Mouse (Mus musculus) megakaryocyte, embryonic 14.5 days (primary cell): ENCODE results near the gene Gpatch2l. TPM values are rescaled to one million over a fixed set of nuclear protein-coding genes. Genes with fewer than 3 reads are reported as not detected.
A peak's percentile ranks its signal among the peaks of the same experiment; 100 is the strongest.

ENCODE experiments used
- H3K27me3 ChIP-seq: replicated peaks from 2 replicates; pipeline ENCODE3; 2012; ENCODE audit warnings: inconsistent platforms
- H3K36me3 ChIP-seq: replicated peaks from 2 replicates; pipeline ENCODE3; 2012; ENCODE audit warnings: low read length, inconsistent platforms, mixed read lengths
- H3K4me1 ChIP-seq: 2 replicates; pipeline ENCODE4 v1.6.1; 2012; ENCODE audit warnings: inconsistent platforms
- H3K4me3 ChIP-seq: replicated peaks from 2 replicates; pipeline ENCODE3; 2012; ENCODE audit warnings: moderate library complexity, mild to moderate bottlenecking, inconsistent platforms
- H3K9me3 ChIP-seq: 2 replicates; pipeline ENCODE4 v1.6.1; 2012; ENCODE audit warnings: inconsistent platforms
- FLI1 ChIP-seq: IDR thresholded peaks from 2 replicates; pipeline ENCODE4 v1.6.1; 2012; ENCODE audit warnings: low read length, inconsistent platforms, mixed read lengths
- GATA1 ChIP-seq: IDR thresholded peaks from 3 replicates; pipeline ENCODE4 v1.6.1; 2012; ENCODE audit warnings: mixed read lengths, low read length, inconsistent platforms, borderline replicate concordance
- polyA plus RNA-seq: library from polyadenylated mRNA; stranded (reverse); fragments of >175 nt; gene quantifications from 2 replicates; pipeline ENCODE4 v1.2.3, GENCODE M21; 2012; ENCODE audit warnings: low replicate concordance; ENCODE audit not compliant: insufficient read depth

Gene Gpatch2l
- 2.9 TPM in 1 of 2 replicates, not detected in the other for polyA plus RNA-seq

GRCm38 (mm10) chr12:86241604-86242536, at the start of gene Gpatch2l:
Gpatch2l (plus strand) TSS chr12:86241858.
- TF ChIP-seq GATA1 = no peak
- TF ChIP-seq FLI1 = peak; percentile 99
- H3K27me3 ChIP-seq = peaks cover 2% of the 10 kb centered on the region
- peaks cover 45% of the 10 kb centered on the region for H3K4me1 ChIP-seq
- H3K4me3 ChIP-seq = peak within 1 kb of the TSS; percentile 96
- peaks cover 30% of the 10 kb centered on the region for H3K36me3 ChIP-seq
- no peaks in the 10 kb centered on the region; the same call in 1 of the 2 replicates for H3K9me3 ChIP-seq

- no peaks in the 10 kb centered on the region for H3K36me3 ChIP-seq
- peaks cover 12% of the 10 kb centered on the region for H3K4me1 ChIP-seq
- TF ChIP-seq GATA1 (no peak), FLI1 (no peak)
- peaks cover 19% of the 10 kb centered on the region for H3K27me3 ChIP-seq
- H3K9me3 ChIP-seq = peaks cover 5% of the 10 kb centered on the region; the same call in 1 of the 2 replicates
- H3K4me3 ChIP-seq = no peak overlapping the region
Measured at GRCm38 (mm10) chr12:86192036-86192449, 49.6 kb upstream of the Gpatch2l start.

GRCm38 (mm10) chr12:86196944-86197343, 44.7 kb upstream of the Gpatch2l start:
- H3K27me3 ChIP-seq = no peaks in the 10 kb centered on the region
- H3K4me1 ChIP-seq = no peaks in the 10 kb centered on the region
- H3K4me3 ChIP-seq = no peak overlapping the region
- no peaks in the 10 kb centered on the region for H3K36me3 ChIP-seq
- TF ChIP-seq GATA1 = no peak
- no peak for TF ChIP-seq FLI1
- peaks cover 17% of the 10 kb centered on the region for H3K9me3 ChIP-seq

GRCm38 (mm10) chr12:86203443-86204057, 38.1 kb upstream of the Gpatch2l start:
- Histone ChIP-seq H3K9me3 (peaks cover 22% of the 10 kb centered on the region), H3K4me3 (no peak overlapping the region), H3K4me1 (no peaks in the 10 kb centered on the region), H3K27me3 (peaks cover 3% of the 10 kb centered on the region), H3K36me3 (no peaks in the 10 kb centered on the region)
- TF ChIP-seq FLI1 = no peak
- no peak for TF ChIP-seq GATA1

GRCm38 (mm10) chr12:86211099-86211520, 30.5 kb upstream of the Gpatch2l start:
- H3K4me1 ChIP-seq = no peaks in the 10 kb centered on the region
- H3K9me3 ChIP-seq = peaks cover 7% of the 10 kb centered on the region
- no peak overlapping the region for H3K4me3 ChIP-seq
- peaks cover 54% of the 10 kb centered on the region for H3K27me3 ChIP-seq
- TF ChIP-seq GATA1 (no peak), FLI1 (no peak)
- no peaks in the 10 kb centered on the region for H3K36me3 ChIP-seq

GRCm38 (mm10) chr12:86212693-86213470, 28.8 kb upstream of the Gpatch2l start:
- H3K9me3 ChIP-seq = peaks cover 7% of the 10 kb centered on the region
- H3K27me3 ChIP-seq = peaks cover 67% of the 10 kb centered on the region
- H3K4me1 ChIP-seq = peaks cover 5% of the 10 kb centered on the region; the same call in 1 of the 2 replicates
- TF ChIP-seq FLI1 (no peak), GATA1 (no peak)
- H3K4me3 ChIP-seq = no peak overlapping the region
- H3K36me3 ChIP-seq = no peaks in the 10 kb centered on the region

GRCm38 (mm10) chr12:86214201-86214600, 27.5 kb upstream of the Gpatch2l start:
- Histone ChIP-seq H3K27me3 (peaks cover 70% of the 10 kb centered on the region), H3K4me1 (peaks cover 5% of the 10 kb centered on the region; the same call in 1 of the 2 replicates), H3K4me3 (no peak overlapping the region), H3K36me3 (no peaks in the 10 kb centered on the region), H3K9me3 (peaks cover 10% of the 10 kb centered on the region)
- TF ChIP-seq GATA1 = no peak
- no peak for TF ChIP-seq FLI1

GRCm38 (mm10) chr12:86216687-86217421, 24.8 kb upstream of the Gpatch2l start:
- Histone ChIP-seq H3K36me3 (no peaks in the 10 kb centered on the region), H3K27me3 (peaks cover 74% of the 10 kb centered on the region), H3K9me3 (peaks cover 18% of the 10 kb centered on the region), H3K4me1 (peaks cover 5% of the 10 kb centered on the region; the same call in 1 of the 2 replicates), H3K4me3 (no peak overlapping the region)
- TF ChIP-seq FLI1 (no peak), GATA1 (no peak)
